Mouse (Mus musculus) heart, embryonic 12.5 days (tissue): ENCODE data around the gene Spred2. TPM values are rescaled to one million over a fixed set of nuclear protein-coding genes. Genes with fewer than 3 reads are reported as not detected.

ENCODE experiments used
- ATAC-seq: fragments of 200-750 bp; cut with Nextera tagmentation; 2 replicates; pipeline ENCODE4 v1.8.0; 2017; ENCODE audit warnings: moderate TSS enrichment, moderate library complexity; ENCODE audit not compliant: insufficient number of reproducible peaks, low FRiP score
- H3K27ac ChIP-seq: fragments of 300-500 bp; sonication (generic); 2 replicates; pipeline ENCODE4 v1.5.1; 2016; ENCODE audit warnings: mild to moderate bottlenecking, moderate library complexity; ENCODE audit not compliant: poor library complexity, severe bottlenecking
- H3K27me3 ChIP-seq: fragments of 300-500 bp; sonication (generic); replicated peaks from 2 replicates; pipeline ENCODE4 v1.6.1; 2016; ENCODE audit warnings: mild to moderate bottlenecking, moderate library complexity
- H3K36me3 ChIP-seq: fragments of 300-500 bp; sonication (generic); 2 replicates; pipeline ENCODE4 v1.6.1; 2016; ENCODE audit warnings: mild to moderate bottlenecking, moderate library complexity
- H3K4me1 ChIP-seq: fragments of 300-500 bp; sonication (generic); replicated peaks from 2 replicates; pipeline ENCODE4 v1.6.1; 2016; ENCODE audit warnings: mild to moderate bottlenecking
- H3K4me2 ChIP-seq: fragments of 300-500 bp; sonication (generic); 2 replicates; pipeline ENCODE4 v1.6.1; 2016; ENCODE audit warnings: mild to moderate bottlenecking, moderate library complexity
- H3K4me3 ChIP-seq: fragments of 300-500 bp; sonication (generic); 2 replicates; pipeline ENCODE4 v1.5.1; 2016; ENCODE audit warnings: mild to moderate bottlenecking
- H3K9ac ChIP-seq: fragments of 300-500 bp; sonication (generic); 2 replicates; pipeline ENCODE4 v1.6.1; 2016; ENCODE audit warnings: mild to moderate bottlenecking, moderate library complexity
- H3K9me3 ChIP-seq: fragments of 300-500 bp; sonication (generic); replicated peaks from 2 replicates; pipeline ENCODE4 v1.6.1; 2016; ENCODE audit warnings: mild to moderate bottlenecking, moderate library complexity
- WGBS: fragments of 180-500 bp; shearing (Covaris S2); methylation state at CpG from one replicate; pipeline ENCODE4 v1.1.7; 2016; 5-methylcytosine and 5-hydroxymethylcytosine counted together
- polyA plus RNA-seq: library from polyadenylated mRNA; unstranded; fragments of >200 nt; fragmentation: Nextera tagmentation; extraction: Ambion mirVana; gene quantifications from 2 replicates; pipeline ENCODE4 v1.2.1, GENCODE M21; 2016

Spred2 gene
- polyA plus RNA-seq, 1 experiment from 2014 or later: 5.5 TPM

DNA sequence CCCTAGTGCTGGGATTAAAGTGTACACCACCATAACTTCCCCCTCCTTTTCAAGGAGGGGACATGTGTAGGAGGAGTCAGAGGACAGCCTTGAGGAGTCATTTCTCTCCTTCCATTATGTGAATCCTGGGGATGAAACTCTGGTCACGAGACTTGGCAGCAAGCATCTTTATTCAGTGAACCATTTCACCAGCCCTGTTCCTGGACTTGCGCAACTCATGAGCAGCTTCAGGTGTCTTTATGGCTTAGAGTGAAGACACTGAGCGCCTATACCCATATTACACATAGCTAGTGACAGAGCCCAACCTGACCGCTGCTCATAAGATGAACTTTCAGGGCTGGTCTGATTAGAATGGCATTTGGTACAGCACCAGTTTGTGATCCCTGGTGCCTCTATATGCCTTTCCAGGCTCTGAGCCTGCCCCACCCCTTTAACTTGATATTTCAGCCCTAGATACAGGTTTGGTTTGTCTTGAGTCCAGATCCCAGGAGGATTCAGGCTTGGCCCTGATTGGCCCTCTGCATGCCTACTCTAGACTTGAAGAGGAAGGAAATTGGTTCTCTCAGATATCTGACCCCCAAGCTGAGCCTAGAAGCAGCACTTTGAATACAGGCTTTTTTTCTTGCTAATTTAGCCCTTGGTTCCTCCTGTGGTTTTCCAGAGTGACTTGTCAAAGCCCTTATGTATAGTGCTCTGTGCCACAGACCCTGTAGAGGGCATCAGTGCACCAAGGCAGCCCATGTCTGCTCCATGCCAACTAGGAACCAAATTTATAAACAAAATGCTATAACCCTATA is 48.0 kb downstream of the Spred2 start:
- Histone ChIP-seq H3K27ac (no peak overlapping the region), H3K36me3 (no peaks in the 10 kb centered on the region), H3K27me3 (no peaks in the 10 kb centered on the region), H3K4me1 (peaks cover 30% of the 10 kb centered on the region), H3K4me2 (no peak overlapping the region), H3K9me3 (no peaks in the 10 kb centered on the region), H3K4me3 (no peak overlapping the region), H3K9ac (no peak overlapping the region)
- WGBS: 92% methylated on average over 4 of the region's 4 CpGs
- no peak for ATAC-seq

DNA sequence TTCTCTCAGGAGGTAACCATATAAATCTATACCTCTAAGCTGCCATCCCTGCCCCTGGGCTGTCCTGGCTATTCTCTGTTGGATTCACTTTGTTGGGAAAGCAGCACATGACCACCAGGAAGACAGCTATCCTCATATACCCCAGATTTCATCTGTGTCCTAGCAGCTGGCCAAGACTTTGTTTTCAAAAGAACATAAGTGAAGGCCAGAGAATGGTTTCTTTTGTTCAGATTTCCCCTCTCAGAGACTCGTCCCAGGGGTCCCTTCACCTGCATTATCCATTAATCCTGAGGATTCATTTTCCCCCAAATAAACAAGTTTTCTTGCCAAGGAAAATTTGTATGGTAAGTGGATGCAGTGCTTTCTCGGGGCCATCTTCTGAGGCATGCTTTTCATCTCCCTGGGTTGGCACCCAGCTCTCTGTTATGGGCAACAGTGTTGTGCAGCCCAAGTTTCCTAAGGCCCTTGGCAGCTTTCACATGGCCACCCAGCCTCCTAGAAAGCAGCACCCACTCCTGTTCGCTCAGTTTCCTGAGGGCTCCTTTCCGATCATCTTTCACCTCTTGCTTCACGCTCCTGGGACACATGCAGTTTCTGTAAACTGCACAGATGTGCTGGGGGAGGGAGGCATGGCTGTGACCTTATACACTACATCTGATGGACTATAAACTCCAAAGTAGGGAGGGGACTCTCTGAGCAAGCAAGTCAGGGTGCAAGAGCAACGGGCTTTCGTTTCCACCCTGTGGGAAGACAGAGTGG is 49.0 kb downstream of the Spred2 start:
- Histone ChIP-seq H3K27ac (no peak overlapping the region), H3K9me3 (no peaks in the 10 kb centered on the region), H3K9ac (no peak overlapping the region), H3K4me3 (no peak overlapping the region), H3K4me1 (peaks cover 27% of the 10 kb centered on the region), H3K27me3 (no peaks in the 10 kb centered on the region), H3K36me3 (no peaks in the 10 kb centered on the region), H3K4me2 (no peak overlapping the region)
- WGBS: 82% methylated on average over 7 of the region's 7 CpGs
- ATAC-seq: no peak

DNA sequence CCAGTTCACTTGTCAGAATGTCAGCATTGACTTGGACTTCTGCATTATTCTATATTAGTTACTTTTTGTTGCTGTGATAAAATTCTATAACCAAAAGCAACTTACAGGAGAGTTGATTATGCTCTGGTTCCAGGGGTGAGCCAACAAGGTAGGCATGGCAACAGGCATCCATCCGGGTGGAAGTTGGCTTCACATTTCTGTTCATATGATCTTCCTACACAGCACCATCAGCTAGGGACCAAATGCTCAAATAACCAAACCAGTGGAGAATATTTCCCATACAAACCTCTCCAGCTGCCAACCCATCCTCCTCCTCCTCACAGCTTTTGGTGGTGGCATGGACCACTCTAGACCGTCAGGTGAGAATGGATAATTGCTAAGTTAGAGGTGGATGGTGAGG is 51.9 kb downstream of the Spred2 start:
- ATAC-seq: no peak
- 86% methylated on average over 2 of the region's 2 CpGs for WGBS

DNA sequence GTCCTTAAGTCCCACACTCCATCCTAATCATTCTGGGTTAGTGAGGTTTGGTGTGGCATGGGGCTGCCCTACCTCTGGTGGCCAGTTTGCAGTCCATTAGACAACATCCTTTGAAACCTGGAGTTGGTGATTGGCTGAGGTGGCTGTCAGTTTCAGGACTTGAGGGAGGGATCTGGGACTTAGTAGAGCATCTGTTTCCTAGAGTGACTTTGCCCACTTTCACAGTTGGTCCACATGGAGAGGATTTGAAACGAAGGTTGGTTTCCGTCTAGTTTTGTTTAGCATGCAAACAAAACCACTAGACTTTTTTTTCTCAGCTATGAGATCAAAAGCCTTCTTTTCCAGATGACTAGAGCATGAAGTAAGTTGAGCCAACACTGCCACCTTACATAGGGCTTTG is 53.5 kb downstream of the Spred2 start:
- no peaks in the 10 kb centered on the region for H3K36me3 ChIP-seq
- 84% methylated on average over 2 of the region's 2 CpGs for WGBS
- no peaks in the 10 kb centered on the region for H3K27me3 ChIP-seq
- H3K4me1 ChIP-seq: peaks cover 31% of the 10 kb centered on the region
- H3K4me2 ChIP-seq: no peak overlapping the region
- ATAC-seq: no peak
- no peak overlapping the region for H3K4me3 ChIP-seq
- no peak overlapping the region for H3K27ac ChIP-seq
- H3K9me3 ChIP-seq: no peaks in the 10 kb centered on the region
- no peak overlapping the region for H3K9ac ChIP-seq

More for the DNA sequence above, 51.9 kb downstream of the Spred2 start:
- Histone ChIP-seq H3K9me3 (no peaks in the 10 kb centered on the region), H3K36me3 (no peaks in the 10 kb centered on the region), H3K9ac (no peak overlapping the region), H3K4me2 (no peak overlapping the region), H3K4me1 (peaks cover 29% of the 10 kb centered on the region), H3K27ac (no peak overlapping the region), H3K4me3 (no peak overlapping the region), H3K27me3 (no peaks in the 10 kb centered on the region)

DNA sequence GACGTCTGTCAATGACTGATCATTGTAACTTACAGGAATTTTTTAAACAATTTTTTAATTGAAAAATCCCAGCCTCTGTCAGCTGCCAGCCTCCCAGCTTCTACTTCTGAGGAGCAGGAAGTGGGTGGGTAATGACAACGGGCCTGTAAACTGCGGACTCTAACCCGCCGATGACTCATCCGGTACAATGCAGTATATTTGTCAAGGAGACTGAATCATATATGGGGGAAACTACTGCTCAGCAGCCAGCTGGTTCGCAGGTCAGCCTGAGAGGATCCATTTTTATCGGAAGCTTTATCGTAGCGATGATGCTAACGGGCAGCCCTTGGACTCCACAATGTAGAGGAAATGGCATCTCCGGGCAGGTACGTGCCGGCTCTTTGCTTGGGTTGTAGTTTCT is 55.2 kb downstream of the Spred2 start:
- H3K27me3 ChIP-seq: no peaks in the 10 kb centered on the region
- H3K4me2 ChIP-seq: peak overlapping the region; percentile 35
- no peak overlapping the region for H3K9ac ChIP-seq
- H3K4me3 ChIP-seq: no peak overlapping the region
- no peaks in the 10 kb centered on the region for H3K9me3 ChIP-seq
- peak; percentile 40; the same call in 1 of the 2 replicates for ATAC-seq
- H3K4me1 ChIP-seq: peaks cover 43% of the 10 kb centered on the region
- no peaks in the 10 kb centered on the region for H3K36me3 ChIP-seq
- H3K27ac ChIP-seq: peak overlapping the region; percentile 65
- 58% methylated on average over 14 of the region's 14 CpGs for WGBS

DNA sequence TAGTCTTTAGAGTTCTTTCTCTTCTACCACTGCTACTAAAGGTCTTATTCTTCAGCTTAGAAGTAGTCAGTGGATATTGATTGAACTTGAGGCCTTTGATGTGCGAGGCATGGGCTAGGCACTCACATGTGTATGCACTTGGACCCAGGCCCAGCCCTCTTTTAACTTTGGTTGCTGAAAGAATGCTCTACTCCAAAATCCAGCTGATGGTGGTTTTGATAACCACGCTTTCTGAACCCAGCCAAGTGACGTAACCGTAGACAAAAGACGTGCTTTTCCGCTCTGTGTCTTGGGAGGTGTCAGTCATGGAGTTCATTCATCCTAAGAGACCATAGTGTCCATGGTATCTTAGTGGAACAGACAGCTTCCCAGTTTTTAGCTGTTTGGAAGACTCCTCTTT is 57.9 kb downstream of the Spred2 start:
- H3K27me3 ChIP-seq: no peaks in the 10 kb centered on the region
- ATAC-seq: no peak
- H3K4me3 ChIP-seq: no peak overlapping the region
- H3K4me2 ChIP-seq: no peak overlapping the region
- no peaks in the 10 kb centered on the region for H3K9me3 ChIP-seq
- no peaks in the 10 kb centered on the region for H3K36me3 ChIP-seq
- WGBS: 68% methylated on average over 6 of the region's 6 CpGs
- H3K9ac ChIP-seq: no peak overlapping the region
- no peak overlapping the region for H3K27ac ChIP-seq
- peaks cover 66% of the 10 kb centered on the region for H3K4me1 ChIP-seq

DNA sequence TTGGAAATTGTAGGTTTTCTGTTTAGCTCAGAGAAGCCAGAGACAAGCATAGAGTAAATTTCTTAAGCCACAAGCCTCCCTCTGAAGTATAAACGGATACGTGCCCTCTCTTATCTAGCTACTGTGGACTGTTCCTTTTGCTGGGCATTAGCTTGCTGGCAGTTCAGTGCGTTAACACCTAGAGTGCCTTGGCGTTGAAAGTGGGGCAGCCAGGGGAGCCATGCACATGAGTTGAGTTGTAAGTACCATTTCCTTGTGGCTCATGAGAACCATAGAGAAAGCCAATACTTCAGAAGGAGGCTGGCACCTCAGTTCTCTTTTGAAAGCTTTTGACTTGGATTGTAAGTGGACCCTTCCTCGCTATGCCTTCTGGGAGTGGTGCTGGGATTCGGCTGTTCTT is 58.6 kb downstream of the Spred2 start:
- 32% methylated on average over 6 of the region's 6 CpGs for WGBS
- peak overlapping the region; percentile 9; the same call in 1 of the 2 replicates for H3K4me2 ChIP-seq
- no peak overlapping the region for H3K4me3 ChIP-seq
- no peak overlapping the region for H3K9ac ChIP-seq
- H3K27ac ChIP-seq: peak overlapping the region; percentile 26
- no peak for ATAC-seq
- H3K4me1 ChIP-seq: peaks cover 73% of the 10 kb centered on the region
- no peaks in the 10 kb centered on the region for H3K9me3 ChIP-seq
- no peaks in the 10 kb centered on the region for H3K36me3 ChIP-seq
- no peaks in the 10 kb centered on the region for H3K27me3 ChIP-seq

DNA sequence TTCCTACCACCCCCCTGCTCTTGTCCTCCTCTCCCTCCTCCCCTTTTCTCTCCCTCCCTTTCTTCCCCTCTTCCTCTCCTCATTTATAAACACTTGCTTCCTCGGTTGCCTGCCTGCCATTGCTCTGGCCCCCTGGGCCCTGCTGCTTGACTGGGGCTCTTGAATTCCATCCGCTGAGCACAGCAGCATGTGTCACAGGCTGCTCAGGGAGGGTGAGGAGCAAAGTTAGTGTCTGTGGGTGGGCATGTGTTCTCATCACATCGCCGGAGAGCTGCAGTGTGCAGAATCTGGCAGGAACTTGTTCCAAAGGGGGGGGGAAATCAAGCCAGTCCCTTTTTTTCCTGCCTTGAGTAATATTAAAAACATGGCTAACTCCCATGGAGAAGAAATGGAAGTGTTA is 59.1 kb downstream of the Spred2 start:
- Histone ChIP-seq H3K9ac (no peak overlapping the region), H3K36me3 (no peaks in the 10 kb centered on the region), H3K27ac (peak overlapping the region; percentile 26), H3K4me2 (peak overlapping the region; percentile 9; the same call in 1 of the 2 replicates), H3K9me3 (no peaks in the 10 kb centered on the region), H3K4me3 (no peak overlapping the region), H3K4me1 (peaks cover 71% of the 10 kb centered on the region), H3K27me3 (no peaks in the 10 kb centered on the region)
- ATAC-seq: no peak
- 22% methylated on average over 4 of the region's 4 CpGs for WGBS

DNA sequence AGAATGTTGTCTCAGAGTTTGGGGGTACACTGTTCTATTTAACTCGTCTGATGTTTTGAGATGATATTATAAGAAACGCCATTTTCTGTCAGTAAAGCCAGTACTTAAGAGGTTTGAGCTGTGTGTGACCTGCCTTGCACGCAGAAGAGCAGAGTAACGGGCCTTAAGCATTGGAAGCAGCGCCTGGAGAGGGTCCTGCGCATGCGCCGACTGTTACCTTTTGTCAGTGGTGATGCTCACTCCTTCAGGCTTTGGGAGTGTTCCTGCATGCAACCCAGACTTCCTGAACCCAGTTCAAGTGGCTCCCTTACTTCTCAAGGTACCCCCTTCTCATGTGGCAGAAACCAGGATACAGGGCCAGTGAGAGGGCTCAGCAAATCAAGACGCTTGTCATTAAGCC is 59.9 kb downstream of the Spred2 start:
- Histone ChIP-seq H3K4me3 (no peak overlapping the region), H3K4me2 (no peak overlapping the region), H3K4me1 (peaks cover 76% of the 10 kb centered on the region), H3K27me3 (no peaks in the 10 kb centered on the region), H3K36me3 (no peaks in the 10 kb centered on the region), H3K9ac (no peak overlapping the region), H3K9me3 (no peaks in the 10 kb centered on the region), H3K27ac (no peak overlapping the region)
- ATAC-seq: no peak
- 91% methylated on average over 9 of the region's 9 CpGs for WGBS

DNA sequence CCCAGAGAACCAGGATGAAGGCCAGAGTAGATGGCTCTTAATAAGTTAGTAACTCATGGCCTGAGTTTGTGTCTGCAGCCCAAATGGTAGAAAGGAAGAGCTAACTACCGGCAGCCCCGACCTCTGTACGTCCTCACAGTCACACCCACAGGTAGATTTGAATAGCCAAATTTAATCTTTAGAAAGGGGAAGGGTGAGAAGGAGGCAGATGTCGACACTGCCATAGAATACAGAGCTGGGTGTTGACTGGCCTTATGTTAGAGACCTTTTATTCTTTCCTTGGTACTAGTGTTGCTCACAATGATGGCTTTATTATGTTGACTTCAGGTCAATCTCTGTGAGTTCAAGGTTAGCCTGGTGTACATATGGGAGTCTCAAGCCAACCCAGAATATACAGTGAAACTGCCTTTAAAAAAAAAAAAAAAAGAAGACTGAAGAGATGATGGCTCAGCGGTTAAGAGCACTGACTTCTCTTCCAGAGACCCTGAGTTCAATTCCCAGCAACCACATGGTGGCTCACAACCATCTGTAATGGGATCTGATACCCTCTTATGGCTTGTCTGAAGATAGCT is 61.2 kb downstream of the Spred2 start:
- Histone ChIP-seq H3K9me3 (no peaks in the 10 kb centered on the region), H3K9ac (no peak overlapping the region), H3K27ac (no peak overlapping the region; the same call in 1 of the 2 replicates), H3K27me3 (no peaks in the 10 kb centered on the region), H3K4me1 (peaks cover 71% of the 10 kb centered on the region), H3K36me3 (no peaks in the 10 kb centered on the region), H3K4me3 (no peak overlapping the region), H3K4me2 (no peak overlapping the region)
- no peak for ATAC-seq
- WGBS: 60% methylated on average over 5 of the region's 5 CpGs

DNA sequence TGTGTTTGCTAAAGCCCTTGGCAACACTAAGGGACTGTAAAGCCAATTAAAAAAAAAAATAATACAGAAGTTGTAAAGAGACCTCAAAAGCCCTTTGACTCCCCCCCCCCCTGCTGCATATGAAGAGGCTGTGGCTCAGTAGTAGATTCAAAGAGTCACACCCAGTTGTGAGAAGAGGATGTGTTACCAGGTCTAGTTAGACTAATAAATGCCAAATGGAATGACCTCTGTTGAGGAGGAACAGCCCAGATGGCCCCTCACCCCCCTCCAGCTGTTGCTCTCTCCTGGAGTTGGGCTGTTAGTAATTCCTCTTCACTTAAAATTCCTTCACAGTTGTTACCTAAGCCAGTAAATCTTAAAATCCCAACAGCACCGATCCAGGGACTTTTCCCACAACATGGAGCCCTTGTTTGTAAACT is 62.3 kb downstream of the Spred2 start:
- H3K27me3 ChIP-seq: no peaks in the 10 kb centered on the region
- WGBS: 15% methylated on average over 1 of the region's 1 CpGs
- H3K36me3 ChIP-seq: no peaks in the 10 kb centered on the region

More for the DNA sequence above, 62.3 kb downstream of the Spred2 start:
- Histone ChIP-seq H3K9ac (no peak overlapping the region), H3K27ac (peak overlapping the region; percentile 68), H3K9me3 (no peaks in the 10 kb centered on the region), H3K4me3 (no peak overlapping the region), H3K4me2 (peak overlapping the region; percentile 33), H3K4me1 (peaks cover 73% of the 10 kb centered on the region)
- no peak for ATAC-seq
